Mouse (Mus musculus): ENCODE results near the gene Il11ra1.
"Not testable (repeated sequence)": the region's sequence is repeated elsewhere in the genome, so short reads cannot be mapped to it uniquely, and the experiment has no call there.

Gene Il11ra1

GRCm38 (mm10) chr4:41781748-41782485 lies 82.1 kb downstream of the Il11ra1 start:
- not testable (repeated sequence) for DNase-seq (ENCODE audit: low read depth, low spot score)

- DNase-seq (ENCODE audit: low read depth, low spot score): not testable (repeated sequence)
These were observed 82.9 kb downstream of the Il11ra1 start for GRCm38 (mm10) chr4:41782711-41783110.

- DNase-seq (ENCODE audit: low read depth, low spot score): not testable (repeated sequence)
These were observed 83.4 kb downstream of the Il11ra1 start for GRCm38 (mm10) chr4:41783197-41783596.
